Mouse (Mus musculus): ENCODE measurements around the gene Bcor.

DNA sequence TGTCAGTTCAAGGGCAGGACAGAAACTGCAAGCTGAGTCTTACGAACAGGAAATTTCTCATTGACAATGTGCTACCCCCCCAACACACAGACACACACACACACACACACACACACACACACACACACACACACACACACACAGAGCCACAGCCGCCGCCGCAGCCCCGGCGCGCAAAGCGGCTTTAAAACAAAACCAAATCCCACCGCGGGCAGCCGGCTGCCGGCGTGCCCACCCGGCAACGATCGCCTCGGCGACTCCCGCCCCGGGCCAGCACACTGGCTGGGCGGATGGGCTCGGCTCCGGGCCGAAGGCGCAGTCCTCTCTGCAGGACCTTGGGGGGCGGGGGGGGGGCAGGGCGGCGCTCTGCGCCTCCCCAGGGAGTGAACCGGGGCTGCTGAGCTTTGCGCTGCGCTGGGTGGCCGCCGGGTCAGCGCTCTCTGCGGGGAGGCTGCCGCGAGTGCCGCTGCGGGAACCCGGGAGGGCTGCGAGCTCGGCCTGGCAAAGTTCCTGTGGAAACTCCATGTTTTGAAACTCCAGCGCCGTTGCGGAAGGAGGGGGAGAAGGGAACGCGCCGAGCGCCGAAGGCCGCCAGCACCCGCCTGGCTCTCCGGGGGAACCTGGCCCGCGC, 68.6 kb downstream of the Bcor start:
- TF ChIP-seq POLR2A (IDR thresholded peaks at IDR 0.05; ENCODE audit: borderline replicate concordance, extremely low read depth, low read depth, low read length): no peak
- TF ChIP-seq CTCF (IDR thresholded peaks at IDR 0.05; ENCODE audit: insufficient read depth, low read length): no peak

Measured in lung, adult 2 months (tissue).